Mouse (Mus musculus) forebrain, embryonic 15.5 days (tissue): ENCODE data around the gene Gm10577. TPM values are rescaled to one million over a fixed set of nuclear protein-coding genes. Genes with fewer than 3 reads are reported as not detected.

Experiments
- ATAC-seq: fragments of 200-750 bp; cut with Nextera tagmentation; replicated peaks from 2 replicates; pipeline ENCODE4 v1.8.0; 2017; ENCODE audit warnings: mild to moderate bottlenecking, moderate TSS enrichment, moderate library complexity
- H3K27ac ChIP-seq: fragments of 300-500 bp; sonication (generic); replicated peaks from 2 replicates; pipeline ENCODE4 v1.5.1; 2015; ENCODE audit warnings: mild to moderate bottlenecking, inconsistent platforms
- H3K27me3 ChIP-seq: fragments of 300-500 bp; sonication (generic); 2 replicates; pipeline ENCODE4 v1.6.1; 2015; ENCODE audit warnings: inconsistent platforms
- H3K36me3 ChIP-seq: fragments of 300-500 bp; sonication (generic); 2 replicates; pipeline ENCODE4 v1.6.1; 2015; ENCODE audit warnings: mild to moderate bottlenecking, inconsistent platforms
- H3K4me1 ChIP-seq: fragments of 300-500 bp; sonication (generic); 2 replicates; pipeline ENCODE4 v1.6.1; 2015; ENCODE audit warnings: inconsistent platforms
- H3K4me2 ChIP-seq: fragments of 300-500 bp; sonication (generic); replicated peaks from 2 replicates; pipeline ENCODE4 v1.6.1; 2015; ENCODE audit warnings: mild to moderate bottlenecking, inconsistent platforms
- H3K4me3 ChIP-seq: fragments of 300-500 bp; sonication (generic); 2 replicates; pipeline ENCODE4 v1.5.1; 2015; ENCODE audit warnings: mild to moderate bottlenecking, inconsistent platforms
- H3K9ac ChIP-seq: fragments of 300-500 bp; sonication (generic); replicated peaks from 2 replicates; pipeline ENCODE4 v1.6.1; 2015; ENCODE audit warnings: mild to moderate bottlenecking, inconsistent platforms
- H3K9me3 ChIP-seq: fragments of 300-500 bp; sonication (generic); 2 replicates; pipeline ENCODE4 v1.6.1; 2016; ENCODE audit warnings: inconsistent platforms
- WGBS: fragments of 180-500 bp; shearing (Covaris S2); methylation state at CpG from one replicate; pipeline ENCODE4 v1.1.7; 2015; ENCODE audit warnings: mixed read lengths; 5-methylcytosine and 5-hydroxymethylcytosine counted together
- polyA plus RNA-seq: library from polyadenylated mRNA; unstranded; fragments of >200 nt; fragmentation: Nextera tagmentation; extraction: Ambion mirVana; gene quantifications from 2 replicates; pipeline ENCODE4 v1.2.1, GENCODE M21; 2015

The Gm10577 gene
- polyA plus RNA-seq, 1 experiment from 2014 or later, result not detected

GRCm38 (mm10) chr4:100994442-100995255 is 25.8 kb downstream of the Gm10577 start:
- ATAC-seq, result no peak
- Histone ChIP-seq H3K4me3 (no peak overlapping the region), H3K27me3 (no peaks in the 10 kb centered on the region), H3K9me3 (no peaks in the 10 kb centered on the region), H3K36me3 (0 out of 2 replicates have a peak, but pooled peaks cover 3% of the 10 kb centered on the region), H3K4me1 (peaks cover 22% of the 10 kb centered on the region), H3K27ac (no peak overlapping the region), H3K9ac (no peak overlapping the region), H3K4me2 (no peak overlapping the region)
- 78% methylated on average over 18 of the region's 18 CpGs for WGBS

- H3K9me3 ChIP-seq, result no peaks in the 10 kb centered on the region
- 0 out of 2 replicates have a peak, but pooled peaks cover 3% of the 10 kb centered on the region for H3K36me3 ChIP-seq
- no peak overlapping the region for H3K4me3 ChIP-seq
- no peaks in the 10 kb centered on the region for H3K27me3 ChIP-seq
- H3K27ac ChIP-seq, result no peak overlapping the region
- WGBS, result 90% methylated on average over 6 of the region's 6 CpGs
- no peak overlapping the region for H3K4me2 ChIP-seq
- peaks cover 15% of the 10 kb centered on the region for H3K4me1 ChIP-seq
- H3K9ac ChIP-seq, result no peak overlapping the region
- ATAC-seq, result no peak
Observed at GRCm38 (mm10) chr4:100992086-100992485, 28.4 kb downstream of the Gm10577 start.

DNA sequence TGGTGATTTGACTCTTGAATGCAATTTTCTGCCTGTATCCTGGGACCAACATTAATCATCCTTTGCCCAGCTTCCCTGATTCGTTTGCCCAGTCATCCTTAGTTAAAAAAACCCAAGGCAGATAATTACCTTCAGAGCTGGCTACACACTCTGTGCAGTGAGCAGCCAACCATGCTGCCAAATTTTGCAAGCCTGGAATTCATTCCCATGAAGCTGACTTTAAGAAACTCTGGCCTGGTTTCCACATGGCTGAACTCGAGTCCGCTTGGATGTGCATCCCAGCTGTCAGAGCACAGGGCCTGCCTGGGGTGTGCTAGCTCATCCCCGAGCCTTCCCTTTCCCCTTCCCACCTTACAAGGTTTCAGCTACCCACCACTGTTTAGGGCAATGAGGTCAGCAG is 29.5 kb downstream of the Gm10577 start:
- Histone ChIP-seq H3K9ac (no peak overlapping the region), H3K36me3 (0 out of 2 replicates have a peak, but pooled peaks cover 3% of the 10 kb centered on the region), H3K4me1 (peaks cover 12% of the 10 kb centered on the region), H3K4me2 (no peak overlapping the region), H3K4me3 (no peak overlapping the region), H3K27ac (peak overlapping the region; percentile 19; the same call in 1 of the 2 replicates), H3K27me3 (no peaks in the 10 kb centered on the region), H3K9me3 (no peaks in the 10 kb centered on the region)
- peak; percentile 37; the same call in 1 of the 2 replicates for ATAC-seq
- WGBS, result 44% methylated on average over 4 of the region's 4 CpGs

GRCm38 (mm10) chr4:100988231-100988799 is 32.2 kb downstream of the Gm10577 start:
- H3K9me3 ChIP-seq, result no peaks in the 10 kb centered on the region
- 79% methylated on average over 8 of the region's 8 CpGs for WGBS
- no peak overlapping the region for H3K4me3 ChIP-seq
- H3K27me3 ChIP-seq, result no peaks in the 10 kb centered on the region
- H3K9ac ChIP-seq, result no peak overlapping the region
- no peak for ATAC-seq
- H3K36me3 ChIP-seq, result 0 out of 2 replicates have a peak, but pooled peaks cover 2% of the 10 kb centered on the region
- H3K27ac ChIP-seq, result no peak overlapping the region
- H3K4me1 ChIP-seq, result peaks cover 11% of the 10 kb centered on the region
- H3K4me2 ChIP-seq, result no peak overlapping the region

GRCm38 (mm10) chr4:100987187-100987586 is 33.3 kb downstream of the Gm10577 start:
- Histone ChIP-seq H3K27ac (no peak overlapping the region), H3K4me2 (no peak overlapping the region), H3K9me3 (no peaks in the 10 kb centered on the region), H3K4me1 (peaks cover 11% of the 10 kb centered on the region), H3K4me3 (no peak overlapping the region), H3K36me3 (no peaks in the 10 kb centered on the region), H3K27me3 (no peaks in the 10 kb centered on the region), H3K9ac (no peak overlapping the region)
- WGBS, result 83% methylated on average over 1 of the region's 1 CpGs
- ATAC-seq, result no peak

GRCm38 (mm10) chr4:100977522-100977921 is 43.0 kb downstream of the Gm10577 start:
- no peak overlapping the region for H3K4me2 ChIP-seq
- H3K4me3 ChIP-seq, result no peak overlapping the region
- H3K9ac ChIP-seq, result no peak overlapping the region
- ATAC-seq, result no peak
- 0 out of 2 replicates have a peak, but pooled peaks cover 4% of the 10 kb centered on the region for H3K36me3 ChIP-seq
- H3K4me1 ChIP-seq, result peaks cover 12% of the 10 kb centered on the region
- no peaks in the 10 kb centered on the region for H3K27me3 ChIP-seq
- WGBS, result 88% methylated on average over 7 of the region's 7 CpGs
- H3K27ac ChIP-seq, result no peak overlapping the region
- H3K9me3 ChIP-seq, result no peaks in the 10 kb centered on the region

DNA sequence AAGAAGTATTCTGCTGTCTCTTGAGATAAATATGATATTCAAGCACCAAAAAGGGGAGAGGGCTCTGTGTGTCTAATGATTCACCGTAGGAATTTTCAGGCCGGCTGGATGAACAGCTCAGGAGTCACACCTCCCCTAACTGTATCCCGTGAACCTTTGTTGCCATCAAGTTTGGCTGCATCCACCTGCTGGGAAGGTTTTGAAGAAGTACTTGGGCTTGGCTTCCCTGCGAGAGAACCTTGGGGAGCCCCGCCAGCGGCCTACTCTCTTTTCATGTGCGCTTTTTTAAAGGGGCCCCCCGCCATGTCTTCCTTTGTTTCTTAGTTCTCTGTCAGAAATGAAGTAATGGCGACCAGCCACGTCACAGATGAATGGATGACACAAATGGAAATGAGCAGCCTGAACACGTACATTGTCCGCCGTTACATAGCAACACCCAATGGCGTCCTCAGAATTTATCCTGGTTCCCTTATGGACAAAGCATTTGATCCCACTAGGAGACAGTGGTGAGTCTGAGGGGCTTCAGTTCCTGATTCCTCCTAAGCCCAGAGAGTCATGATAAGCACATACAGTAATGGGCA is 46.0 kb downstream of the Gm10577 start:
- H3K36me3 ChIP-seq, result no peaks in the 10 kb centered on the region
- no peaks in the 10 kb centered on the region for H3K27me3 ChIP-seq
- no peak overlapping the region for H3K4me2 ChIP-seq
- peak overlapping the region; percentile 55; the same call in 1 of the 2 replicates for H3K27ac ChIP-seq
- WGBS, result 20% methylated on average over 14 of the region's 14 CpGs
- no peak overlapping the region for H3K4me3 ChIP-seq
- peak; percentile 30 for ATAC-seq
- peaks cover 12% of the 10 kb centered on the region for H3K4me1 ChIP-seq
- no peaks in the 10 kb centered on the region for H3K9me3 ChIP-seq
- H3K9ac ChIP-seq, result no peak overlapping the region

- peak; percentile 63 for ATAC-seq
- peak overlapping the region; percentile 55 for H3K27ac ChIP-seq
- 14% methylated on average over 16 of the region's 16 CpGs for WGBS
Observed at GRCm38 (mm10) chr4:100973641-100974454, 46.6 kb downstream of the Gm10577 start.

More at GRCm38 (mm10) chr4:100973641-100974454, 46.6 kb downstream of the Gm10577 start:
- Histone ChIP-seq H3K36me3 (no peaks in the 10 kb centered on the region), H3K4me1 (peaks cover 12% of the 10 kb centered on the region), H3K4me3 (no peak overlapping the region), H3K9ac (no peak overlapping the region), H3K27me3 (no peaks in the 10 kb centered on the region), H3K4me2 (no peak overlapping the region), H3K9me3 (no peaks in the 10 kb centered on the region)

Other genes starting within 250 kb of the Gm10577 start
- 18.1 and 20.3 TPM in 2 replicates for gene Cachd1, start 244.0 kb downstream of the Gm10577 start, polyA plus RNA-seq
- gene Raver2, start 48.3 kb upstream of the Gm10577 start, polyA plus RNA-seq, result 4.4 and 4.9 TPM in 2 replicates
- gene Jak1, start 244.6 kb upstream of the Gm10577 start, polyA plus RNA-seq, result 46.5 and 51.3 TPM in 2 replicates